16 mouse cellular contexts compared by ENCODE assay signal in genomic region chr16:12218151-12218532, GRCm38 (mm10).
"Had no signal": no experiment of that assay in that cellular context is flagged by ENCODE, and none has a peak within 500 bp of the region (broad histone marks: within the 10 kb centered on the region; RNA-seq: fewer than 3 reads in every experiment).

No protein-coding gene starts in this region.

- H3K4me1 ChIP-seq: limb, embryonic 12.5 days; liver, embryonic 13.5 days; lung, embryonic 15.5 days; megakaryocyte, embryonic 14.5 days; neural tube, embryonic 12.5 days; stomach, embryonic 15.5 days had no signal

- H3K4me3 ChIP-seq: limb, embryonic 12.5 days; liver, embryonic 13.5 days; lung, embryonic 15.5 days; megakaryocyte, embryonic 14.5 days; neural tube, embryonic 12.5 days; stomach, embryonic 15.5 days had no signal

- H3K4me2 ChIP-seq: limb, embryonic 12.5 days; liver, embryonic 13.5 days; lung, embryonic 15.5 days; neural tube, embryonic 12.5 days; stomach, embryonic 15.5 days had no signal

- H3K27ac ChIP-seq: limb, embryonic 12.5 days; liver, embryonic 13.5 days; lung, embryonic 15.5 days; macrophage; neural tube, embryonic 12.5 days; stomach, embryonic 15.5 days had no signal

- H3K27me3 ChIP-seq: limb, embryonic 12.5 days; liver, embryonic 13.5 days; lung, embryonic 15.5 days; megakaryocyte, embryonic 14.5 days; neural tube, embryonic 12.5 days; stomach, embryonic 15.5 days had no signal

- H3K9ac ChIP-seq: limb, embryonic 12.5 days; liver, embryonic 13.5 days; liver, postnatal 0 days; lung, embryonic 15.5 days; neural tube, embryonic 12.5 days; stomach, embryonic 15.5 days had no signal

- H3K36me3 ChIP-seq: limb, embryonic 12.5 days; liver, embryonic 13.5 days; lung, embryonic 15.5 days; neural tube, embryonic 12.5 days; stomach, embryonic 15.5 days had no signal

- ATAC-seq: intestine, postnatal 0 days; liver, postnatal 0 days had no signal

- DNase-seq: kidney, adult 8-10 months; kidney, postnatal 25 days; liver; liver, embryonic 13.5 days; liver, postnatal 0 days; lung, postnatal 14 days; right cerebral cortex, postnatal 14 days; thymus, adult 2 months; thymus, postnatal 25 days had no signal

- H3K9me3 ChIP-seq: limb, embryonic 12.5 days; liver, embryonic 13.5 days; lung, embryonic 15.5 days; megakaryocyte, embryonic 14.5 days; neural tube, embryonic 12.5 days; stomach, embryonic 15.5 days had no signal
